Mouse (Mus musculus): ENCODE results near the gene Copa.

Copa gene

DNA sequence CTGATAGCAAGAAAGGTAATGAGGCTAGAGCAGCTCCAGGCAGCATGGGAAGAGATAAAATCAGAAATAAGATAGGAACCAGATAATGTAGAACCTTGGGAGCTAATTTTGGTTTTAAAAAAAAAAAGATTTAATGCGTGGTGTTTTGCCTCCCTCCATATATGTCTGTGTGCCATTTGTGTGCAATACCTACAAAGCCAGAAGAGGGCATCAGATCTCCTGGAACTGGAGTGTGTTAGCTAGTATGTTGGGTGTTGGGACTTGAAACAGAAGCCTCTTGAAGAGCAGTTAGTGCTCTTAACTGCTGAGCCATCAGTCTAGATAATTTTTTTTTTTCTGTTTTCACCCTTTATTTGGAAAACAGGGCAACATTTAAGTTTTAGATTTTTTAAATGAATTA lies 61.2 kb downstream of the Copa start:
- DNase-seq: peak in 1 of 2 experiments; percentile 46

DNA sequence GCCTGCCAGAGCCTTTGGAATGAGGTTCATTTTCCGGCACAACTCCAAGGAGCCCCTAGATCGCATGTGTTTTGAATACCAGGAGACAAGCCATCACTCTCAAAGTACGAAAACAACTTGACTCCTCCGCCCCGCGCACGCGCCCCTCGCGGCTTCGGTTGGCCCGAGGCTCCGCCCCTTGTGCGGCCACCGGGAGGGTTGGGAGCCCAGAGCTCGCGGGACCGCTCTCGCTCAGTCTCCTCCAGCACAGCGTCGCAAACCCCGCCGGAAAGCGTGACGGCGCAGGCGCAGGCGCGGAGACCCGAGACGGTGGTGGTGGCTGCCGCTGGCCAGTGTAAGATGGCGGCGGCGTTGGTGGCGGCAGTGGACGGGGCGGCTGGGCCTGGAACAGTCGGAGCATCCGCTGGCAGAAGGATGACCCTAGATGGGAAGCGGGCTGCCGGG lies 65.5 kb downstream of the Copa start, which contains the start of gene Dcaf8:
Gene Dcaf8 (plus strand): TSS at position 250 of the 444 bp plus-strand sequence.
- peak; percentile 98 for DNase-seq

DNA sequence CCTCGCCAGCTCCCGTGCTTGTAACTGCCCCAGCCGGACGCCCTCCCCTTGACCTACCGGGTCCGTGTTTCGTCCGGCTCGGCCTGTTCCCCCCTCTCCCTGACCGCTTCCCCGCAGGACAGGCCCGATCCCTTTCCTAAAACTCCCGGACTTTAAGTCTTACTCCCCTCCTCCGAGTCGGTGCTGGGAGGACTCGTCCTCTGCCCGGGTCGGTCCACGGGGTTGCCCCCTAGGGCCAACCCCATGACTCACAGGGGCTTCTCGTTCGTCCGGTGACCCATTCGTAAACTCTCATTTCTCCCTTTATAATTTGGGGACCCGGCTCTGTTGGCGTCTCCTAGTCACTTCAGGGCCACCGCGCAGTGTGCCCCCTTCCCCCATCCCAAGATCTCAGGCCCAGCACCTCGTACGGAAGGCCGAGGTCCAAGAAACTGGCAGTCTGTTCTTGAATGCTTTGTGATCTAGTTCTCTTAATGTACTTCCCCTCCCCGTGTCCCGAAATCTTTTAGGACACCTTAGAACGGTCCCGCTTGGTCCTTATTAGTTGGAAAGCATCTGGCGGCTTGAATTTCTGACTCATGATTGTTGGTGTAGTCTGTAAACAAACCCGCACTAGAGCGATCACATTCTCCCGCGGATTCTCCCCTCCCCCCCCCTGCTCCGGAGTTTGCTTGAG lies 66.1 kb downstream of the Copa start:
- DNase-seq: peak in 1 of 2 experiments; percentile 15

DNA sequence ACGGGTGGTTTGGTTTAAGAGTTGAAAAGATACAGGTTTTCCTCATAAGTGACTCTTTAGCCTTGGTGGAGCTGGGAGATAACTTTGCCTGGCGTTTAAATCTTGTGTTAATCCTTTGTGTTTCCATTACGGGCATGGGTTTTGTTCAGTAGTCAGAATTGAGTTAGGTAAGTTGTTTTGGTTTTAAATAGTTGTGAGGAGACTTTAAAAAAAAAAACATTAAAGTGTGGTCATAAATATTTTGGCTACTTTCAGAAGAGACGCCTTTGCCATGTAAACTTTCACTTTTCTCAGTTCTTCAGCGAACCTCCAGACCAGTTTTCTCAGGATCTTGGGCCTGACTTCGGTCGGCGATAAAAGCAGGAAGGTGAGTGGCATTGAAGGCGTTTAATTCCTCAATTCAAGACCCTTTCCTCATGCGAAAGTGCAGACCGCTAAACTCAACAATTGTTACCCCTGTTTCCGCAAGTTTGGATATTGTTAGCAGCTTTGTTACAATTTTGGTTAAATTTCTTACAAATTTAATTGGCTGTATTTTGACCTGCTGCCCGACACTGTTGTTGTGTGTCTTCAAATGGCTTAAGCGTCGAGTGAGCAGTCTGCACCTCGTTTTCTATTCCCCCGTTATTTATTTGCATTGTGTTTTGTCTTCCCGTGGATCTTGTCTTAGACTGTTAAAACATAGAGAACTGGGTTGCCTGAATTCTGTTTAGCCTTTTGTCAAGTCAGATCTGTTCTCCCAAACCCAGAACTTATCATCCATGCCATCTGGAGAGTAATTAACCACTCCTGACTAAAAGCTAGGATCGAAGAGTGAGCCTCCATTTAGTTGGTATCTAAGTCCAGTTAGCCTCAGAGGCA lies 66.9 kb downstream of the Copa start:
- DNase-seq: no peak

DNA sequence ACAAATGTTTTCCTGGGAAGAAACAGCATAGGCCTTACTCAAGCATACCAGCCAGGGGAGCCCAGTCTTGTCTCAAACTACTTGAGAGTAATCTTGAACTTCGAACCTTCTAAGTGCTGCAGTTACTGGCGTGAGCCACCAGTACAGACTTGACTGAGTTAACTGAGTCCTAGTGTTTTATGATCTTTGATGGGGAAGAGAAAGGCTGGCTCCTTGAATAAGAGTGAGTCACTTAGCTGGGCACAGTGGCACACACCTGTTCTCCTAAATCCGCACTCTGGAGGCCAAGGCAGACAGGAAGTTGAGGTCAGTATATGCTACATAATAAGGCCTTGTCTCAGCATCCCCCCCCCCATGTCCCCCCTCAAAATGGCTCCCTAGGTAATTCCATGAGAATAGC lies 72.2 kb downstream of the Copa start:
- no peak for DNase-seq

DNA sequence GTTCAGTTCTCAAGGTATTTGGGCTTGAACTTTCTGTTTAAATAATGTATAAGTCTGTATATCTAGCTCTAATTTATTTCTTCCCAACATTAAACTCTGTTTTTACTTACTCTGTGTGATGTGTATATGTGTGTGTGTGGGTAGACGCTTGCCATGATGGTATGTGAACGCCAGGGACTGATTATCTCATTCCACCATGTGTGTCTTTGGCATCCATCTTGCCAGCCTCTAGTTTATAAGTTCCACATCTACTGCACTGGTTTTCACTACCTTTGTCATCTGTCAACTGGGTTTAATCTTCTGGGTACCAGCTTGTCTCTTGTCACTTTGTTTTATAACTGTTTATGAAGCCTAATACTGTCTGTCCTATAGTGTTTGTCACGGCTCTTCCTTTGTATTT lies 73.2 kb downstream of the Copa start:
- no peak for DNase-seq

DNA sequence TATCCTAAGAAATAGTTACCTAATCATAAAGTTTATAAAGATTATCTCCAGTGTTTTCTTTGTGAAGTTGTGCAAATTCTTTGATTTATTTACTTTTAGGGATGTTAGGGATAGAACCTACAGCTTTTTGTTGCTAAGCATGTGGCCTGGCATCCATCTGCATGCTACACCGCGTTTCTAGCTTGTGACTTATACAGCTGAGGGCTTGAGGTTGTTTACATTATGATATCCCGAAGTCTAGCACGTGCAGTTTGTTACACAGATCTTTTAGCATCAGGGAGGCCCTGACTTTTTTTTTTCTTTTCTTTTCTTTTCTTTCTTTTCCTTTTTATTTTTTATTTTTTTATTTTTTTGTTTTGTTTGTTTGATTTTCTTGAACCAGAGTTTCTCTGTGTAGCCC lies 77.6 kb downstream of the Copa start:
- no peak for DNase-seq

DNA sequence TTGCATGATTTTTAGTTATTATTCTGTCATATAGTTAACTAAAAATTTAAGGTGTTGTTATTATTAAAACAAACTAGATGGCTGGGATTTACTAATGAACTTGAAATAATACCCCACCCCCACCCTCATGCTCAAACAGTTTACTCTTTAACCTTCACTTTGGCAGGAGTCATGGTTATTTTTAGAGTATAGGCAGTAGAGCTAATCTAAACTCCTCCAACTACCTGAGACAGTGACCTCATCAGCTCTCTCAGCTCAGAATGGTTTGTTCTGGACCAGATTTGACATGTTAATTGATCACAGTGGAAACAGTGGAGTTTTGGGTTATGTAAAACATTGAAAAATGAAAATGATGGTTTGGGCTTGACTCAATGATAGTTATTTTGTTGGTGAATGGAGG lies 78.2 kb downstream of the Copa start:
- no peak for DNase-seq

DNA sequence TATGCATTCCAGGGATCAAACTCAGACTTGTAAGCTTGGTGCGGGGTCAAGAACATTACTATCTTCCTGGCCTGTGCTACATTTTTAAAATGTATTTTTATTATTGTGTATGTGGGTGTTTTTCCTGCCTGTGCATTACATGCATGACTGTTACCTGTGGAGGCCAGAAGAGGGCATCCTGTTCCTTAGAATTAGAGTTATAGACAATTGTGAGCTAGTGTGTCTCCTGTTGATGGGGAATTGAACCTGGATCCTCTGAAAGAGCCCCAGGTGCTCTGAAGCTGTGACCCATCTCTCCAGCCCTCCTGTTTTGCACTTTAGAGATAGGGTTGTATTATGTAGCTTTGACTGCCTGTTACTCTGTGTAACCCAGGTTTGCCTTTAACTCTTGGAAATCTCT lies 79.7 kb downstream of the Copa start:
- DNase-seq: peak in 1 of 2 experiments; percentile 16

DNA sequence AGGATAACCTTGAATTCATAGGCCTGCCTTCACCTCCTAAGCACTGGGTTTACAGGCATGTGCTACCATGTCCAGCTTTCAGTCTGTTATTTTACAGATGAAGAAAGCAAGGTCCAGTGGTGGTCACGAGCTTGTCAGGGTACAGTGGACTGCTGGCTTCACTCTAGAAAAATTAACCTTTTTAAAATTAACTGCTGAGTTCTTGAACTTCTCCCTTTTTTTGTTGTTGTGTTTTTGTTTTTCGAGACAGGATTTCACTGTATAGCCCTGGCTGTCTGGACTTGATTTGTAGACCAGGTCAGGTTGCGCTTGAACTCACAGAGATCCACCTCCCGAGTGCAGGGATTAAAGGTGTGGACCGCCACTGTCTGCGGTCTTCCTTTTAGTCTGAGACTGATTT lies 80.6 kb downstream of the Copa start:
- DNase-seq: no peak

DNA sequence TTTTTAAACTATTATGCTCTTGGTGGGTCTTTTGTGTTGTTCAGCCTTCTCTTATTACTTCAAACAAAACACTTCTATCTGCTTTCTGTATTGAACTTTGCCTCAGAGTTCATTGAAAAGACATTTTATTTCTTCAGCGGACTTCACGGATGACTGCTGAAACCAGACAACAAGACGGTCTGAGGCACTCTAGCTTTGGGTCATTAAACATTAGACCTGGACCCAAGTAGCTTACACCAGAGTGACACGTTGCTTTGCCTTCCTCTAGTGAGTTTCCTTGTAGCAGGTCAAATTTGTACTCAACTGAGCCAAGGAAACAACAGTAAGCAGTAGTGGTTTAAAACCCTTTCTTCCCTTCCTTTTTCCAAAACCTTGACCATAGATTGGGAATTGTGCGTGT lies 85.6 kb downstream of the Copa start:
- DNase-seq: no peak

DNA sequence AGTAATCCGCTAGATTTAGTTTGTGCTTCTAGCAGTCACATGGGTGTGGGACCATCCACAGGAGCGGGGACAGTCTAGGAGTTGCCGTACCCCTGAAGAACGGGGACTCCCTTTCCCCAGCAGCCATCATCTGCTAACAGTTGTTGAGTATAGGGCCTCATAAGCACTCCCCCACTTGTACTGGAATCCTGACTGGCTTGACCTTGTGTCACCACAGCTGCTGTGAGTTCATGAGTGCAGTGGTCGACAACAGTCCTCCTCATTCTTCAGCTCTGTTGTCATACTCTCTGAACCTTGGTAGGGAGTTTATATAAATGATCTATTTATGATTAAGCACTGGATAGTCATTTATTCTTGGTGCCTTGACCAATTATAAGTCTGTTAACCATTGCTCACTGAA lies 87.5 kb downstream of the Copa start:
- DNase-seq: no peak

All from thymus, adult 18-20 months (tissue).